Mouse (Mus musculus) heart, embryonic 16.5 days (tissue): ENCODE data around the gene Trpm2. TPM values are rescaled to one million over a fixed set of nuclear protein-coding genes. Genes with fewer than 3 reads are reported as not detected.
"Not testable (repeated sequence)": the region's sequence is repeated elsewhere in the genome, so short reads cannot be mapped to it uniquely, and the experiment has no call there.

ENCODE experiments used
- ATAC-seq: fragments of 200-750 bp; cut with Nextera tagmentation; replicated peaks from 2 replicates; pipeline ENCODE4 v1.8.0; 2017; ENCODE audit warnings: moderate number of reproducible peaks; ENCODE audit not compliant: insufficient read depth, low FRiP score; ENCODE audit errors: extremely low read depth
- H3K27ac ChIP-seq: fragments of 300-500 bp; sonication (generic); 2 replicates; pipeline ENCODE4 v1.5.1; 2014; ENCODE audit warnings: mild to moderate bottlenecking, low read length, control low read depth, moderate library complexity
- H3K27me3 ChIP-seq: fragments of 300-500 bp; sonication (generic); 2 replicates; pipeline ENCODE4 v1.6.1; 2014; ENCODE audit warnings: low read length, mixed read lengths; ENCODE audit not compliant: control insufficient read depth, insufficient read depth
- H3K36me3 ChIP-seq: fragments of 300-500 bp; sonication (generic); 2 replicates; pipeline ENCODE4 v1.6.1; 2014; ENCODE audit not compliant: control insufficient read depth, insufficient read depth
- H3K4me1 ChIP-seq: fragments of 300-500 bp; sonication (generic); 2 replicates; pipeline ENCODE4 v1.6.1; 2014; ENCODE audit warnings: low read length, mixed read lengths; ENCODE audit not compliant: control insufficient read depth, insufficient read depth
- H3K4me2 ChIP-seq: fragments of 300-500 bp; sonication (generic); 2 replicates; pipeline ENCODE4 v1.6.1; 2014; ENCODE audit warnings: low read depth, mild to moderate bottlenecking, control low read depth, low read length
- H3K4me3 ChIP-seq: fragments of 300-500 bp; sonication (generic); 2 replicates; pipeline ENCODE4 v1.5.1; 2014; ENCODE audit warnings: mild to moderate bottlenecking, control low read depth, low read length
- H3K9ac ChIP-seq: fragments of 300-500 bp; sonication (generic); 2 replicates; pipeline ENCODE4 v1.6.1; 2014; ENCODE audit warnings: low read length, control low read depth
- H3K9me3 ChIP-seq: fragments of 300-500 bp; sonication (generic); replicated peaks from 2 replicates; pipeline ENCODE4 v1.6.1; 2016; ENCODE audit warnings: low read length; ENCODE audit not compliant: control insufficient read depth
- WGBS: fragments of 180-500 bp; shearing (Covaris S2); extraction: QIAGEN DNeasy Blood & Tissue Kit; methylation state at CpG from one replicate; pipeline ENCODE4 v1.1.7; 2014; 5-methylcytosine and 5-hydroxymethylcytosine counted together
- polyA plus RNA-seq: library from polyadenylated mRNA; unstranded; fragments of >200 nt; fragmentation: Nextera tagmentation; extraction: Ambion mirVana; gene quantifications from 2 replicates; pipeline ENCODE4 v1.2.1, GENCODE M21; 2015

The Trpm2 gene
- polyA plus RNA-seq = 2.6 and 3.4 TPM in 2 replicates

- no peak within 1 kb of the TSS for H3K9ac ChIP-seq
- peaks cover 26% of the 10 kb centered on the region for H3K27me3 ChIP-seq
- WGBS = 76% methylated on average over 6 of the region's 6 CpGs
These were observed at the start of gene Trpm2 for GRCm38 (mm10) chr10:77970481-77970880. Gene Trpm2 (minus strand): TSS chr10:77970563.

DNA sequence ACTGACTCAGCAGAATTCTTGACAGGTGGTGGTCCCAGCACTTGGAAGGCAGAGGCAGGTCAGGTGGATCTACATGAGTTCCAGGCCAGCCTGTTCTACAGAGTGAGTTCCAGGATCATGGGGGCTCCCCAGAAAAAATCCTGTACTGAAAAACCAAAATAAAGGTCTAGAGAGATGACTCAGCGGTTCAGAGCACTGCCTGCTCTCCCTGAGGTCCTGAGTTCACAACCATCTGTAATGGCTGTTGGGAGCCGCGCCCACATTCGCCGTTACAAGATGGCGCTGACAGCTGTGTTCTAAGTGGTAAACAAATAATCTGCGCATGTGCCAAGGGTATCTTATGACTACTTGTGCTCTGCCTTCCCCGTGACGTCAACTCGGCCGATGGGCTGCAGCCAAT, 49.6 kb upstream of the Trpm2 start:
- H3K4me1 ChIP-seq, H3K36me3 ChIP-seq, H3K27me3 ChIP-seq, H3K9me3 ChIP-seq, H3K27ac ChIP-seq, H3K4me2 ChIP-seq, H3K4me3 ChIP-seq, ATAC-seq, H3K9ac ChIP-seq: not testable (repeated sequence)
- 95% methylated on average over 6 of the region's 11 CpGs for WGBS

More at GRCm38 (mm10) chr10:77970481-77970880, at the start of gene Trpm2:
- H3K4me2 ChIP-seq = peak within 1 kb of the TSS; percentile 65
- H3K36me3 ChIP-seq = no peaks in the 10 kb centered on the region
- H3K9me3 ChIP-seq = 0 out of 2 replicates have a peak, but pooled peaks cover 2% of the 10 kb centered on the region
- no peak for ATAC-seq
- H3K4me3 ChIP-seq = peak within 1 kb of the TSS; percentile 41
- no peaks in the 10 kb centered on the region for H3K4me1 ChIP-seq
- H3K27ac ChIP-seq = no peak within 1 kb of the TSS

DNA sequence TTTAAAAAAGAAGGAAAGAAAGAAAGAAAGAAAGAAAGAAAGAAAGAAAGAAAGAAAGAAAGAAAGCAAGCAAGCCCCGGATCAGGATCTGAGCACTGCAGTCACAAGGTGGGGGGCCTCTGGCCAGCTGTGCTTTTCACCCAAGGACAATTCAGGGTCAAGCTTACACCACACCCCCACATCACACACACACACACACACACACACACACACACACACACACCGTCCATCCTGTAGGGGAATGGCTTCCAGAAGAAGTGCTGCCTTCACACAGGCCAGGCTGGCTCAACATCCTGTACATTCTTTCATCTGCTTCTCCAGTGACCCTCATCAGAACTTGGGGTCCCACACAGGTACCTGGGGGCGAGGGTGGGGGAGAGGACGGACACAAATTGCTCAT, 48.9 kb upstream of the Trpm2 start:
- WGBS = 71% methylated on average over 4 of the region's 4 CpGs
- no peaks in the 10 kb centered on the region for H3K27me3 ChIP-seq
- H3K36me3 ChIP-seq = no peaks in the 10 kb centered on the region
- H3K9ac ChIP-seq = peak overlapping the region; percentile 14; the same call in 1 of the 2 replicates
- peaks cover 5% of the 10 kb centered on the region for H3K9me3 ChIP-seq
- H3K27ac ChIP-seq = peak overlapping the region; percentile 82; the same call in 1 of the 2 replicates
- no peak for ATAC-seq
- no peaks in the 10 kb centered on the region for H3K4me1 ChIP-seq
- H3K4me3 ChIP-seq = no peak overlapping the region; the same call in 1 of the 2 replicates
- peak overlapping the region; percentile 70; the same call in 1 of the 2 replicates for H3K4me2 ChIP-seq

DNA sequence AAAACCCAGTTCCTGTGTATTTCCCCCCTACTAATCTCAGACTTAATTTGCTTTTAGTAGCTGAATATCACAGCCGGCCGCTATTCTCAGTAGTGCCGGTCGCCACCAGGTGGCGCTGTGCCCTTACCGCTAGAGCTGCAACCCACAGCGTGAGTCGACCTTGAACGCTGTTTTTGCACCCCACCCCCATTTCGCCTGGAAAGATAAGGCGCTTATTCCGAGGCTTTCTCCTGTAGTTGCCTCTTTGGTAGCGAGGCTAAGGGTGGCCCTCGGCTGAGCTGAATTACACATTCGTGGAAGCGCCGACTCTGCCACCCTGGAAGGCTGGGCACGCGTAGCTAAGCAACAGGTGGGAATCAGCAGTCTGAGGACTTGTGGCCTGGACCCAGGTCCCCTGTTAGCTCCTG, 48.4 kb upstream of the Trpm2 start:
- H3K9ac ChIP-seq = peak overlapping the region; percentile 74

GRCm38 (mm10) chr10:78016366-78016765, 46.0 kb upstream of the Trpm2 start:
- ATAC-seq = no peak
- no peak overlapping the region for H3K4me2 ChIP-seq
- H3K36me3 ChIP-seq = no peaks in the 10 kb centered on the region
- H3K4me3 ChIP-seq = no peak overlapping the region
- H3K9me3 ChIP-seq = peaks cover 5% of the 10 kb centered on the region
- no peaks in the 10 kb centered on the region for H3K27me3 ChIP-seq
- peak overlapping the region; percentile 20; the same call in 1 of the 2 replicates for H3K9ac ChIP-seq
- H3K27ac ChIP-seq = no peak overlapping the region; the same call in 1 of the 2 replicates
- 51% methylated on average over 5 of the region's 5 CpGs for WGBS
- H3K4me1 ChIP-seq = no peaks in the 10 kb centered on the region

More for the DNA sequence above, 48.4 kb upstream of the Trpm2 start:
- peak; percentile 80 for ATAC-seq
- Histone ChIP-seq H3K27ac (peak overlapping the region; percentile 82), H3K9me3 (peaks cover 5% of the 10 kb centered on the region), H3K4me3 (peak overlapping the region; percentile 39), H3K4me2 (peak overlapping the region; percentile 70), H3K4me1 (no peaks in the 10 kb centered on the region), H3K36me3 (no peaks in the 10 kb centered on the region), H3K27me3 (no peaks in the 10 kb centered on the region)
- WGBS = 16% methylated on average over 19 of the region's 19 CpGs

DNA sequence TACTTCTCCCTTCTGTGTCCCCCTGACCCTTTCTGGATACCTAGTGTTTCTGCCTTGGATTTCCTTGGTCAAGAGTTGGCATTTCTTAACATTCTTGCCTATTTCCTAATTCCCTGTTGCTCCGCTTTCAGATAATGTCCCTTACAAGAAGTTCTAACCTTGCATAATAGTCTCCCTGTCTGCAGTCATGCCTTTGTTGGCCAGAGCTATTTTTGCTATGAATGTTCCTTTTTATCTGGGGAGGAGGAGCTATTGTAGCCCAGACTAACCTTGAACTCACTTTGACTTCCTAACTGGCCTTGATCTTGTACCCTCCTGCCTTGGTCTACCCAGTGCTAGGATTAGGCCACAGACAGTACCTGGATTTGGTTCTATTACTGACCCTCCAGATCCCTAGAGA, 45.1 kb upstream of the Trpm2 start:
- H3K4me2 ChIP-seq = no peak overlapping the region
- peaks cover 1% of the 10 kb centered on the region; the same call in 1 of the 2 replicates for H3K4me1 ChIP-seq
- no peaks in the 10 kb centered on the region for H3K27me3 ChIP-seq
- WGBS = 48% methylated on average over 1 of the region's 1 CpGs
- peak overlapping the region; percentile 72 for H3K27ac ChIP-seq
- H3K9me3 ChIP-seq = peaks cover 5% of the 10 kb centered on the region
- no peak overlapping the region for H3K4me3 ChIP-seq
- H3K36me3 ChIP-seq = no peaks in the 10 kb centered on the region
- H3K9ac ChIP-seq = no peak overlapping the region
- peak; percentile 61 for ATAC-seq

GRCm38 (mm10) chr10:78012661-78013495, 42.5 kb upstream of the Trpm2 start:
- H3K9me3 ChIP-seq = peaks cover 5% of the 10 kb centered on the region
- no peak for ATAC-seq
- H3K4me2 ChIP-seq = no peak overlapping the region
- no peak overlapping the region for H3K9ac ChIP-seq
- peaks cover 14% of the 10 kb centered on the region for H3K4me1 ChIP-seq
- H3K36me3 ChIP-seq = no peaks in the 10 kb centered on the region
- no peak overlapping the region for H3K4me3 ChIP-seq
- H3K27me3 ChIP-seq = no peaks in the 10 kb centered on the region
- WGBS = 88% methylated on average over 18 of the region's 18 CpGs
- no peak overlapping the region for H3K27ac ChIP-seq

GRCm38 (mm10) chr10:78011116-78011515, 40.8 kb upstream of the Trpm2 start:
- H3K4me1 ChIP-seq = peaks cover 30% of the 10 kb centered on the region
- H3K4me2 ChIP-seq, H3K27me3 ChIP-seq, ATAC-seq, H3K27ac ChIP-seq, H3K36me3 ChIP-seq, H3K4me3 ChIP-seq, H3K9ac ChIP-seq, H3K9me3 ChIP-seq: not testable (repeated sequence)
- WGBS = 93% methylated on average over 5 of the region's 5 CpGs

- H3K4me3 ChIP-seq = peak overlapping the region; percentile 83
- WGBS = 11% methylated on average over 10 of the region's 10 CpGs
- peak overlapping the region; percentile 51; the same call in 1 of the 2 replicates for H3K27ac ChIP-seq
These were observed 40.0 kb upstream of the Trpm2 start for GRCm38 (mm10) chr10:78010335-78010734.

More at GRCm38 (mm10) chr10:78010335-78010734, 40.0 kb upstream of the Trpm2 start:
- Histone ChIP-seq H3K9ac (peak overlapping the region; percentile 59; the same call in 1 of the 2 replicates), H3K4me2 (peak overlapping the region; percentile 84), H3K9me3 (peaks cover 5% of the 10 kb centered on the region), H3K27me3 (no peaks in the 10 kb centered on the region), H3K4me1 (peaks cover 34% of the 10 kb centered on the region), H3K36me3 (no peaks in the 10 kb centered on the region)
- no peak for ATAC-seq
